Mouse (Mus musculus) effector memory CD4-positive, alpha-beta T cell, adult 7 months (primary cell): ENCODE results near the gene Icam2. TPM values are rescaled to one million over a fixed set of nuclear protein-coding genes. Genes with fewer than 3 reads are reported as not detected.

Experiments used
- polyA plus RNA-seq: library from polyadenylated mRNA; unstranded; fragments of 100-300 nt; shearing (Covaris generic); gene quantifications from one replicate; pipeline ENCODE4 v1.2.1, GENCODE M21; 2017

Gene Icam2
- 88.7 TPM for polyA plus RNA-seq

GRCm38 (mm10) chr11:106387791-106388216 lies at the start of gene Icam2:
Gene Icam2 (minus strand): TSS chr11:106388075.

GRCm38 (mm10) chr11:106365366-106365765 lies 22.5 kb downstream of the Icam2 start, which contains the start of gene Prr29:
Gene Prr29 (plus strand): TSS chr11:106365472.

GRCm38 (mm10) chr11:106353188-106353587 lies 34.7 kb downstream of the Icam2 start, which contains the start of gene Scn4a:
Gene Scn4a (minus strand): TSS chr11:106353288.

Other genes with a start within 250 kb of the Icam2 start
- gene Gm10840, start 227.2 kb downstream of the Icam2 start, polyA plus RNA-seq, result not detected
- gene Limd2, start 227.2 kb downstream of the Icam2 start, polyA plus RNA-seq, result 1,126 TPM
- 29.8 TPM for gene Strada, start 185.9 kb downstream of the Icam2 start, polyA plus RNA-seq
- 51.3 TPM for gene Ccdc47, start 171.7 kb downstream of the Icam2 start, polyA plus RNA-seq
- 119 TPM for gene Ddx42, start 171.1 kb downstream of the Icam2 start, polyA plus RNA-seq
- gene Ftsj3, start 132.0 kb downstream of the Icam2 start, polyA plus RNA-seq, result 79.2 TPM
- gene Psmc5, start 131.9 kb downstream of the Icam2 start, polyA plus RNA-seq, result 134 TPM
- gene Smarcd2, start 115.1 kb downstream of the Icam2 start, polyA plus RNA-seq, result 119 TPM
- 0.35 TPM for gene Tcam1, start 111.4 kb downstream of the Icam2 start, polyA plus RNA-seq
- gene Gh, start 86.2 kb downstream of the Icam2 start, polyA plus RNA-seq, result not detected
- 0.44 TPM for gene Cd79b, start 73.3 kb downstream of the Icam2 start, polyA plus RNA-seq
- 0.06 TPM for gene Scn4a, start 34.8 kb downstream of the Icam2 start, polyA plus RNA-seq
- gene Prr29, start 22.6 kb downstream of the Icam2 start, polyA plus RNA-seq, result not detected
- gene Ern1, start 99.8 kb upstream of the Icam2 start, polyA plus RNA-seq, result 115 TPM
- 70.2 TPM for gene Tex2, start 225.3 kb upstream of the Icam2 start, polyA plus RNA-seq